Mouse (Mus musculus) ES-Bruce4 (cell line): ENCODE data around the gene Ankrd11.

ENCODE experiments used
- CTCF ChIP-seq: IDR thresholded peaks from one replicate; pipeline ENCODE4 v1.8.1; 2011; ENCODE audit warnings: low read depth, low read length
- POLR2A ChIP-seq: IDR thresholded peaks from one replicate; pipeline ENCODE4 v1.8.1; 2011; ENCODE audit warnings: low read length; ENCODE audit not compliant: insufficient read depth

DNA sequence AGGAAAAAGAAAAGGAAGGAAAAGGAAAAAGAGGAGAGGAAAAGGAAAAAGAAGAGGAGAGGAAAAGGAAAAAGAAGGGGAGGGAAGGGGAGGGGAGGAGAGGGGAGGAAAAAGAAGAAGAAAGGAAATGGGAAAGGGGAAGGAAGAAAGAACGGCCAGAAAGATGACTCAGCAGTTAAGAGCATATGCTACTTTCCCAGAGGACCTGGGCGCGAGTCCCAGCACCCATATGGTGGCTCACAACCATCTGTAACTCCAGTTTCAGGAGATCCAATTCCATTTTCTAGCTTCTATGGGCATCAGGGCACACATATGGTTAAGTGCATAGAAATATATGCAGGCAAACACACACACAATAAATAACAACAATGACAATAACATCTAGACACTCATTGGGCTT, 73.9 kb downstream of the Ankrd11 start:
- TF ChIP-seq POLR2A (no peak), CTCF (no peak)
